Mouse (Mus musculus): Measurements from ENCODE around the gene 4930562C15Rik.
A peak's percentile ranks its signal among the peaks of the same experiment; 100 is the strongest.

- TF ChIP-seq EP300 (IDR thresholded peaks at IDR 0.05) (peak; percentile 60), CTCF (IDR thresholded peaks at IDR 0.05) (peak; percentile 6; the same call in 1 of the 2 replicates)
Observed at GRCm38 (mm10) chr16:4880136-4880825, 45.1 kb downstream of the 4930562C15Rik start, which contains the start of gene Ubald1.

All from lung, postnatal 0 days (tissue).